Mouse (Mus musculus) urinary bladder, postnatal 4 days (tissue): ENCODE results near the gene Speer4d.
"Not testable (repeated sequence)": the region's sequence is repeated elsewhere in the genome, so short reads cannot be mapped to it uniquely, and the experiment has no call there.

Experiments
- DNase-seq, 2 experiments: peaks; one replicate each; pipeline ENCODE4 v3.0.0; 2021 to 2022; ENCODE audit warnings: low spot score in 2 of 2

Speer4d gene

DNA sequence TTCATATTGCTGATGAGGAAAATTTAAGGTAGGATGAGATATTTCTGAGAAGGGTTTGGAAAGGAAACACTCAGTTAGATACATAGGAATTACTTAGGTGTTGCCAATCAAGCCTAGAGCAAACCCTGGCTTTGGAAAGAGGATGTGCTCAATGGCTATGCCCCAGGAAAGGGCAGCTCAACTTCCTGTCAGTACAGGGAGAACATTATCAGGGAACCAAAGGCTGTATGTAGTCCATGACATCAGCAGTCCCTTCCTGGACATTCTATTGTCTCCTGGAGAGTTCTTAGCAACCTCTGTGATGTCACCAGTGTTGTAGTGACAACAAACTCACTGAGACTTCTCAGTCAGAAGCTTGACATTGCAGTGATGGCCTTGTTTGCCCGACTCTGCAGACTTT lies at the start of gene Speer4d:
Gene Speer4d, plus strand, starts transcription at position 301 of the 400 bp plus-strand sequence.
- not testable (repeated sequence) for DNase-seq

DNA sequence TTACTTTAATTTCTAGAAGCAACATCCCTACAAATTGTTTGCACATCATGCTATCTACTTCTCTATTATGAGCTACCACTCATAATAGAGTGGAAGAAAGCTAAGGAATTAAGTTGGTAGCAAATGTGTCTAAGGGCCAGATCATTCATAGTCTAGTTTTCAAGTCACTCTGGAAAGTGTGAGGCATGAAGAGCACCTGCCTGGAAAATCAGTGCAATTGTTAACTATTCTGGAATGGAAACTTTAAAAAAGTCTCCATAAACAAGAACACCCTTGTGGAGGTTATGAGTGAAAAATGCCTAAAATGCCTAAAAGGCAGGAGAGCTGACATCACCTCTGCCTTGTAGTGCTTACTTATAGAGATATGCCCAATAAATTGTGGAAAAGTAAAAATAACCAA lies 45.1 kb upstream of the Speer4d start:
- not testable (repeated sequence) for DNase-seq

- DNase-seq: not testable (repeated sequence)
Observed at GRCm38 (mm10) chr5:15577033-15577432, 41.8 kb upstream of the Speer4d start, which contains the start of gene Gm21083. Gene Gm21083, plus strand, starts transcription at chr5:15577333.

DNA sequence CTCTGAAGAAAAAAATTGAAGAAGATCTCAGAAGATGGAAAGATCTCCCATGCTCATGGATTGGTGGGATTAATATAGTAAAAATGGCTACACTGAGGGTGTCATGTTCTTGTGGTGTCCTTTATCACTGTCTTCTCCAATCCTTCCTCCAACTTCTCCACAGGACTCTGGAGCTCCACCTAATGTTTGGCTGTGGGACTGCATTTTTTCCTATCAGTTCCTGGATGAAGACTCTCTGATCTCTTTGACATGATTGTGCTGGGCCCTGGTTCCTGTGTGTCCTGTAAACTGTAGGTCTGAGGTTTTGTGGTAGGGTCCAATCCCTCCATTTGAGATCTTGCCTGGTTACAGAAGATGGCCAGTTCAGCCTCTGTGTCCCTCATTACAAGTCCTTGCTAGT lies 32.5 kb upstream of the Speer4d start:
- not testable (repeated sequence) for DNase-seq

DNA sequence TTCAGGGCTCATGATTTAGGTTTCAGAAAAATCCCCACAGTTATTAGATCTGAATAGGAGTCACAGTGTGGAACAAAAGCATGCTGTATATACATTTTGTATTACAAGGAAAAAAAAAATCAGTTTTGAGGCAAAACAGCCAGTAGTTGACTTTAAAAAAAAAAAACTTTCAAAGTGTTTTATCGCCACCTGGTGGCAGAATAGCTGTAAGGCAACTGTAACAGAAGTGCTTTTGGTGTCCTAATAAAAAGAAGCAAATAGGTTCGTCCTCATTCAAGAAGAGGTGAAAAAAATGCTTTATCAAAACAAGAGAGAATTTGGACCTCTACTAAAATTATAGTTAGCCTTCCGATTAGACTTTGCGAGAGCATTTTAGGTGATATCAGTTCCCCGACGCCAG lies 30.6 kb upstream of the Speer4d start:
- not testable (repeated sequence) for DNase-seq

- DNase-seq: not testable (repeated sequence)
Observed at GRCm38 (mm10) chr5:15590635-15591034, 28.2 kb upstream of the Speer4d start.

GRCm38 (mm10) chr5:15591577-15591976 lies 27.3 kb upstream of the Speer4d start:
- DNase-seq: not testable (repeated sequence)

GRCm38 (mm10) chr5:15598831-15599230 lies 20.0 kb upstream of the Speer4d start:
- not testable (repeated sequence) for DNase-seq

- DNase-seq: not testable (repeated sequence)
Observed at GRCm38 (mm10) chr5:15600342-15600741, 18.5 kb upstream of the Speer4d start.

DNA sequence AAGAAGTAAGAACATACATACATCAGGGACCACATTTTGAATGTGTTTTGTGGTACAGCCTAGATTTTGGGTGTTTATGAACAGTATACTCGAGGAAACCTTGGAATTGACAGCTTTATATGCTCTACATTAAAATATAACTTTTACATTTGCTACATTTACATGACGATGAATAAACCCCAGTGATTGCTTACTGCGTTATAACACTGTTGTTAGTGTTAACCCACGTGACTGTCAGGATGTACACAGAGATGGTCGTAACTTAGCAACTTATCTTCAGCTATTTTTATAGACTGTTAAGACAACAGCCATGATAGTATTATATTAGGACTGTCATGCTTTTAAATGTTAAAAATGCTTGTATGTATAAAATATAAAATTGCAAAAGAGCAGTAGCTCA lies 17.4 kb upstream of the Speer4d start:
- DNase-seq: not testable (repeated sequence)

GRCm38 (mm10) chr5:15601960-15602359 lies 16.9 kb upstream of the Speer4d start:
- DNase-seq: not testable (repeated sequence)

- DNase-seq: not testable (repeated sequence)
Observed at GRCm38 (mm10) chr5:15602424-15602947, 16.4 kb upstream of the Speer4d start.

DNA sequence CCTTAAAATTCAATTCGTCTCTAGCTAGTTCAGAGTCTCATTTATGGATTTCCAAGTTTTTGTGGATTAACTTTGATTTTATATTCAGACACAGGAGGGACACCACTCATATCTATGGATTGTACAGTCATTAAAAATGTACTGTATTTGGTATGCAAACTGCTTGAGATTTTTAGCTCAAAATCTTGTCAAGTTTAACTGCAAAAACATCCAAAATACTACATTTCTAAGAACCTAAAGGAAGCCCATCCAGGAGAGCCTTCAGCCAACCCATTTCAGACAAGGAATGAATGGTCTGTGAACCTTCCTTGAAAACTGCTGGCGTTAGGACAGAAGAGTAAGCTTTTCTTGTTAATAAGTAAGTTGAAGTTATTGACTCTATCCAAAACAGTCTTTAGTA lies 15.9 kb upstream of the Speer4d start:
- DNase-seq: not testable (repeated sequence)

DNA sequence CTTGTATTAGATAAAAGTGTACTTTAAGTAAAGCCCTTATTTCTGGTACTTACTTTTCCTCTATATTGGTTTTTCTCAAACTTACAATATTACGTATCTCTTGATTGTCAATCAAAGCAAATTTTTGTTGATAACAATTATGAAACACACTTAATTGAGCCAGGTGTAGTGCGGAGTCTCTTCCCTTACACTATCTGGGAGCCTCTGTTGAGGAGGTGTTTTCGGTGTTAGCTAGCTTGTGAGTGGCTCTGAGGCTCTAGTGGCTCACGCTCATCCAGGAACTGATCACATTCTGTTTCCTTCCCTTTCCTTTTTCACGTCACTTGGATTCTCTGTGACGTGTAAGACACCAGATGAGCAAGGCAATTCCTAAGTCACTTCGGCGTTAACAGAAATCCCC lies 15.3 kb upstream of the Speer4d start:
- not testable (repeated sequence) for DNase-seq

DNA sequence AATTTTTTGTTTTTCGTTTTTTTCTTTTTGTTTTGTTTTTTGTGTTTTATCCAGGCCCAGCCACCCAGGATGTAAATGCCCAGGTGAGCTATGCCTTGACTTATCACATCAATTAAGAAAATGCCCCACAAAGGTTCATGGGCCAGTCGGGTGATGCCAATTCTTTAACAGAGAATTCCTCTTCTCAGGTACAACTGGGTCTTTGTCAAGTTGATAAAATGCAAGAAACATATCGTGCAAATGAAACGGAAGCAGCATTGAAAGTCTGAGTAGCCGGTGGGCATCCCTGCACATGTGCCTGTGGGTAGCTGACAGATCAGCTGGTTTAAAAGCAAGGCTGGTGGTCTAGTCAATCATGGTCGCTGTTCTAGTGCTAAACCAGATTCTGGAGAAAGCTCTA lies 12.2 kb upstream of the Speer4d start:
- peak; percentile 26 to 72 for DNase-seq

DNA sequence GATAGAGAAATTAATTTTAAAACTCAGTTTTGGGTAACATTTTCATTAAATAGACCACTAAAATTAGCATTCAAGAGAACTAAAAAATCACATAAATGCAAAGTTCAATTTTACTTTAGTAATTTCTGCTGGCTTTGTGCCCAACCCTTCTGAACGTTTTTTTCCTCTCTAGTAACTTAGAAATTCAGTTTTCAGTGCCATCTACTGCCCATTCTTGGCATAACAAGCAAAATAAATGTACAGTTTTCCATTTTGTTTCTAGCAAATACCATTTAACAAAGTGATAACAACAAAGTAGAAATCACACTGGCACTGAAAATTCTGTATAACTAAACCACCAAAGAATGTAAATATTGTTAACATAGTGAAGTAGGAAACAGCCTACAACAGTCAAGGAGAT lies 8.2 kb upstream of the Speer4d start:
- DNase-seq: not testable (repeated sequence)

GRCm38 (mm10) chr5:15616195-15616594 lies 2.7 kb upstream of the Speer4d start:
- peak in 1 of 2 experiments; percentile 57 for DNase-seq

DNA sequence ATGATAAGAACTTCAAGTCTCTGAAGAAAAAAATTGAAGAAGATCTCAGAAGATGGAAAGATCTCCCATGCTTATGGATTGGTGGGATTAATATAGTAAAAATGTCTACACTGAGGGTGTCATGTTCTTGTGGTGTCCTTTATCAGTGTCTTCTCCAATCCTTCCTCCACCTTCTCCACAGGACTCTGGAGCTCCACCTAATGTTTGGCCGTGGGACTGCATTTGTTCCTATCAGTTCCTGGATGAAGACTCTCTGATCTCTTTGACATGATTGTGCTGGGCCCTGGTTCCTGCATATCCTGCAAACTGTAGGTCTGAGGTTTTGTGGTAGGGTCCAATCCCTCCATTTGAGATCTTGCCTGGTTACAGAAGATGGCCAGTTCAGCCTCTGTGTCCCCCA lies 9.3 kb downstream of the Speer4d start:
- not testable (repeated sequence) for DNase-seq

GRCm38 (mm10) chr5:15630068-15630467 lies 11.2 kb downstream of the Speer4d start:
- not testable (repeated sequence) for DNase-seq

DNA sequence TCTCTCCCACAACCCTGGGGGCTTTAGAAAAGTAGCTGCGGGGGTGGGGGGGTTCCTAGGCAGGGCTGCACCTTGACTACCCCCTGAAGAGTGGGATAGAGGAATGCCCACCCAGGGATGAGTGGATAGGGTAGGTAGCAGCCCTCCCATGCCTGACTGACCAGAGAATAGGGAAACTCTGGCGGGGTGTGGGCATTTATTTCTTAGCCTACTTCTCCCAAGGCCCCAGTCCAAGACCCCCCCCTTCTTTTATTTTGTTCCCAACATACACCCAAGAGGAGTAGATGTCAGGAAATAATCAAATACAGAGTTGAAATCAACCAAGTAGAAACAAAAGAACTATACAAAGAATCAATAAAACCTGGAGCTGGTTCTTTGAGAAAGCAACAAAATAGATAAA lies 18.8 kb downstream of the Speer4d start:
- peak in 1 of 2 experiments; percentile 60 for DNase-seq

DNA sequence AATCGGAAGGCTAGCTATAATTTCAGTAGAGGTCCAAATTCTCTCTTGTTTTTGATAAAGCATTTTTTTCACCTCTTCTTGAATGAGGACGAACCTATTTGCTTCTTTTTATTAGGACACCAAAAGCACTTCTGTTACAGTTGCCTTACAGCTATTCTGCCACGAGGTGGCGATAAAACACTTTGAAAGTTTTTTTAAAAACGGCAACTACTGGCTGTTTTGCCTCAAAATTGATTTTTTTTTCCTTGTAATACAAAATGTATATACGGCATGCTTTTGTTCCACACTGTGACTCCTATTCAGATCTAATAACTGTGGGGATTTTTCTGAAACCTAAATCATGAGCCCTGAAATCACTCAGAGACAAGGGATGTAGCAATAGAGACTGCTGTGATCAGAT lies 26.8 kb downstream of the Speer4d start:
- DNase-seq: not testable (repeated sequence)

- DNase-seq: not testable (repeated sequence)
Observed at GRCm38 (mm10) chr5:15652334-15652733, 33.5 kb downstream of the Speer4d start.

- not testable (repeated sequence) for DNase-seq
Observed at GRCm38 (mm10) chr5:15656959-15657358, 38.1 kb downstream of the Speer4d start, which contains the start of gene 4930572O03Rik. Gene 4930572O03Rik, minus strand, starts transcription at chr5:15657059.

DNA sequence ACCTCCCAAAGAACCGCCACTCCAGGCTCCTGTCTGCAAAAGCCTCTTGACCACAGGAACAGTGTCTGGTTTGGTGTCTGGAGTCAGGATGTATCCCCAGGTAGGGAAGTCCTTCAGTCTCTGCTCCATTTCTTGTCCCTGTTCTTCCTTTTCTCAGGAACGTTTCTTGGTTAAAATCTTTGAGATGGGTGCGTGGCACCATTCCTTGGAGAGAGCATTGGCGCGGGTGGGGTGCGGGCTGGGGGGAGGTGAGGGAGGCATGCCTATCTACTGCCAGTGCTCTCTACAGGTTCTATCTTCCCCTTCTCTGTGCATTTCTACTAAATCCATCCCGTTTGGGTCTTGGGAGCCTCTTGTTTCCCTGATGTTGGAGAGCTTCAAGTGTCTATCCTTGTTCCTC lies 45.0 kb downstream of the Speer4d start:
- DNase-seq: peak in 1 of 2 experiments; percentile 63
